Mouse (Mus musculus) naive thymus-derived CD4-positive, alpha-beta T cell, adult 2 months (primary cell): ENCODE measurements around the gene Acot1.
"Not testable (repeated sequence)": the region's sequence is repeated elsewhere in the genome, so short reads cannot be mapped to it uniquely, and the experiment has no call there.

Experiments
- DNase-seq: peaks from one replicate; pipeline ENCODE4 v3.0.0-alpha.2; 2011; ENCODE audit warnings: low read depth

Acot1 gene

GRCm38 (mm10) chr12:84020528-84020927 is 11.2 kb downstream of the Acot1 start:
- DNase-seq, result not testable (repeated sequence)

GRCm38 (mm10) chr12:84022266-84022665 is 13.0 kb downstream of the Acot1 start:
- not testable (repeated sequence) for DNase-seq

- no peak for DNase-seq
Measured at GRCm38 (mm10) chr12:84023052-84023745, 13.9 kb downstream of the Acot1 start.

- DNase-seq, result no peak
Measured at GRCm38 (mm10) chr12:84025888-84026287, 16.6 kb downstream of the Acot1 start.

GRCm38 (mm10) chr12:84028328-84028727 is 19.0 kb downstream of the Acot1 start:
- DNase-seq, result not testable (repeated sequence)

- DNase-seq, result not testable (repeated sequence)
Measured at GRCm38 (mm10) chr12:84029043-84029442, 19.8 kb downstream of the Acot1 start.

GRCm38 (mm10) chr12:84030659-84031332 is 21.5 kb downstream of the Acot1 start:
- DNase-seq, result peak; percentile 87

GRCm38 (mm10) chr12:84032854-84033253 is 23.6 kb downstream of the Acot1 start:
- no peak for DNase-seq

GRCm38 (mm10) chr12:84033302-84033701 is 24.0 kb downstream of the Acot1 start:
- not testable (repeated sequence) for DNase-seq

GRCm38 (mm10) chr12:84034108-84034507 is 24.8 kb downstream of the Acot1 start:
- DNase-seq, result no peak

- DNase-seq, result not testable (repeated sequence)
Measured at GRCm38 (mm10) chr12:84038241-84038640, 29.0 kb downstream of the Acot1 start, which contains the start of gene Acot4. TSS of gene Acot4 (plus strand) at chr12:84038379.

- not testable (repeated sequence) for DNase-seq
Measured at GRCm38 (mm10) chr12:84038691-84039111, 29.4 kb downstream of the Acot1 start, which contains the start of gene Gm49366. TSS of gene Gm49366 (plus strand) at chr12:84038935.

- DNase-seq, result no peak
Measured at GRCm38 (mm10) chr12:84042248-84042647, 33.0 kb downstream of the Acot1 start.

- DNase-seq, result no peak
Measured at GRCm38 (mm10) chr12:84044045-84044444, 34.8 kb downstream of the Acot1 start.

- no peak for DNase-seq
Measured at GRCm38 (mm10) chr12:84046906-84047305, 37.6 kb downstream of the Acot1 start.

- DNase-seq, result not testable (repeated sequence)
Measured at GRCm38 (mm10) chr12:84050744-84051143, 41.5 kb downstream of the Acot1 start.

GRCm38 (mm10) chr12:84051937-84052474 is 42.7 kb downstream of the Acot1 start, which contains the start of gene Acot3:
TSS of gene Acot3 (plus strand) at chr12:84052144.
- DNase-seq, result no peak

- no peak for DNase-seq
Measured at GRCm38 (mm10) chr12:84052609-84053008, 43.3 kb downstream of the Acot1 start.

- no peak for DNase-seq
Measured at GRCm38 (mm10) chr12:84053173-84053572, 43.9 kb downstream of the Acot1 start.

GRCm38 (mm10) chr12:84053679-84054391 is 44.5 kb downstream of the Acot1 start:
- no peak for DNase-seq

GRCm38 (mm10) chr12:84060946-84061345 is 51.7 kb downstream of the Acot1 start:
- peak; percentile 67 for DNase-seq

GRCm38 (mm10) chr12:84062336-84062735 is 53.0 kb downstream of the Acot1 start:
- DNase-seq, result no peak
